Mouse (Mus musculus) kidney, postnatal 4 days (tissue): ENCODE measurements at regions not wholly inside any gene's neighbourhood (a gene's known extent, or its start where the extent isn't known, plus 50 kb on each side); places are given as distances from the start of the nearest gene placed in this dataset.

Experiments used
- DNase-seq, 2 experiments: peaks; one replicate each; pipeline ENCODE4 v3.0.0; 2021; ENCODE audit warnings: mixed read lengths in 2 of 2

DNA sequence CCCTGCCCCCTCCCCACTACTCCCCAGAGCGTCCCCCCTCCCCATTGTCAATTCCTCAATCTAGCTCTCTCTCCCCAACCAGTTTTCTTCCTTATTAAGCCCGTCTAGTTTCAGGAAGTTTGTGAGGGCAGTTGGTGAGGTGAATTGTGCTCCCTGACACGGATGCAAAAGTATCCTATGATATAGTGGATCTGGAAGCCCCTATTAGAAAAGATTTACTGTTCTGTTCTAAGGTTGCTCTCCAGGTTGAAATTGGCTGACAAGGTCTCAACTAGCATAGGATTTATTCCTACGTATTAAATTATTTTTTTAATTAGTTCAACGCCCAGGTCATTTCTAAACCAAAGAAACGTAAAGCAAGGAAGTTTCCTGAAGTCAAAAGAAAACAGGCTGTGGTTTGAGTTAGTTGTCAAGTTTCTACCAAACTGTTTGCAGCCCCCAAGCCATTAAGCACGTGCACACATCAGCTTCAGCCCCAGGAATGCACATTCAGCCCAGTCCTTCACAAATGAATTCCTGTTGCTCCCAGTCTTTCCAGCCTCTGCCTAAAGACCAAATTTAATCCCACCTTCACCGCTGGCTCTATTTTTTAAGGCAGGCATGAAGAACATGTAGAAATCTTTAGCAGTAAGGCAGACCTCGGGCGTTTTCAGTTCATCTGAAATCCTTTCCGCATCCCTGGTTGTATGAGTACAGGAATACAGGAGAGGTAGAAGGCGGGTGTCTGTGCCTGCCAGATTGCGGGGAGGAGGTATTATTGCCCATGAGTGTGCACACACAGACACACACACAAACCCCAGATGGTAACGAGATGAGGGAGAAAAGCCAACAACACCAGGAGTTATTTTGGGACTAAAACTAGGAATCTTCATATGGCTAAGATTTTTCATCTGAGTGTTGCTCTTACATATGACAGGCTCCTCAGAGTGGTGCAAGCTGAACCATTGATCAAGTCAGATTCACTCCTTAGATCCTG, 375.5 kb downstream of the Nuf2 start:
- DNase-seq = no peak

DNA sequence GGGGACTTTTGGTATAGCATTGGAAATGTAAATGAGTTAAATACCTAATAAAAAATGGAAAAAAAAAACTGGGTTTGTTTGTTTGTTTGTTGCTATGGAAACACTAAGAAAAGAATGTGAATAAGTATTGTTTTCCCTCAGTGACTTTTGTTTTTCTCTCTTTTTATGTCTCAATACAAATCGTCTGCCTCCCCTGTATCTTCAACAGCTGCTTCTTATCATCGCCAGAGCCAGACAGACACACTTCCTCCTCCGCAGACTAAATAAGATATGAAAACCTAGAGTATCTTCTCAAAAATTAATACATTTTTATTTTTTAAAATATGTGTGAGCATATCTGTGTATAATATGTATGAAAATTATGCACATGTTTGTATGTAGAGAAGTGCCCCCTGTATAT, 389.0 kb downstream of the Nuf2 start:
- no peak for DNase-seq

DNA sequence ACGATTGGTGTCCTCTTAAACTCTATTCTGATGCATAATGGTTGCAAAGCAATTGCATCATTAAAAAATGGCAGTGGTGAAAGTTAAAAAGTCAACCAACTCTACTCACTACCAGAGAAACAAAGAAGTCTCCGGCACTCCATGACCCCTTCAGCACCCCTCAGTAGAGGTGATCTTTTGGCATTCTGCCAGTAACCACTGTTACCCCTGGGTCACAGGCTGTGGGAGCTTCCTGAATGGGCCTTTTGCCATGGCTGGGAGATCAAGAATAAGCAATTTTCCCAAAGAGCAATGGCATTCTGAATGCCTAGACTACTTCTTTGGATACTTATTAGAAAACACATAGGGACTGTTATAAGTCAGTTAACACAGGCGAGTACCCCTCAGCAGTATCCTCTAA, 391.2 kb downstream of the Nuf2 start:
- peak in 1 of 2 experiments; percentile 31 for DNase-seq

DNA sequence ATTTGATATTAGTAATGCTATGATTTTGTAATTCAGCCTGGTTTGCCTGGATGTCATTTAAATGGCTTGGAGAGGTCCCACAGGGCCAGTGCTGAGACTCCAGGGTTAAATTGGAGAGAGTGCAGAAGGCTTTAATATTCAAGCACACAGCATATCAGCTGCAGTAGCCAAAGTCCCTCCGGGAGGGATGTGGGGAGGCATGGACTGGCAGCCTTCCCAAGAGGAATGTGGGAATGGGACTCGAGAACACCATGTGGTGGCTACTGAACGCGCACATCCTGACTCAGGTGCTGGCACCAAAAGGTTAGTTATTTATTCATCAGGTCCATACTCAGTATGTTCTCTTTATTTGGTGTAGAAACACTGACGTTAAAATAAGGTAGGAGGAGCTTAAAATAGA, 391.8 kb downstream of the Nuf2 start:
- DNase-seq = peak in 1 of 2 experiments; percentile 39

DNA sequence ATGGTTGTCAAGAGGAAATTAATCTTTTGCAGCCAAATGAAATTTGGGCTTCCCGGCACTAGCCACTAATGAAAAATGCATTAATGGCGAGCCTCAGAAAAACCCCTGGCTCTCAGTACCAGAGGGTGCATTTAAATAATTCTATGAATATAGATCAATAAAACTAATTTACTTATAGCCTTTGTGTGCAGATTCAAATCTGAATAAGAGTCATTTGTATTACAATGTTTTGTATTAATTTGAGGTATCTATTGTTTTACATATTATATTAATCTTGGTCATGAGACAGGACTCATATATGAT, 392.1 kb downstream of the Nuf2 start:
- no peak for DNase-seq

DNA sequence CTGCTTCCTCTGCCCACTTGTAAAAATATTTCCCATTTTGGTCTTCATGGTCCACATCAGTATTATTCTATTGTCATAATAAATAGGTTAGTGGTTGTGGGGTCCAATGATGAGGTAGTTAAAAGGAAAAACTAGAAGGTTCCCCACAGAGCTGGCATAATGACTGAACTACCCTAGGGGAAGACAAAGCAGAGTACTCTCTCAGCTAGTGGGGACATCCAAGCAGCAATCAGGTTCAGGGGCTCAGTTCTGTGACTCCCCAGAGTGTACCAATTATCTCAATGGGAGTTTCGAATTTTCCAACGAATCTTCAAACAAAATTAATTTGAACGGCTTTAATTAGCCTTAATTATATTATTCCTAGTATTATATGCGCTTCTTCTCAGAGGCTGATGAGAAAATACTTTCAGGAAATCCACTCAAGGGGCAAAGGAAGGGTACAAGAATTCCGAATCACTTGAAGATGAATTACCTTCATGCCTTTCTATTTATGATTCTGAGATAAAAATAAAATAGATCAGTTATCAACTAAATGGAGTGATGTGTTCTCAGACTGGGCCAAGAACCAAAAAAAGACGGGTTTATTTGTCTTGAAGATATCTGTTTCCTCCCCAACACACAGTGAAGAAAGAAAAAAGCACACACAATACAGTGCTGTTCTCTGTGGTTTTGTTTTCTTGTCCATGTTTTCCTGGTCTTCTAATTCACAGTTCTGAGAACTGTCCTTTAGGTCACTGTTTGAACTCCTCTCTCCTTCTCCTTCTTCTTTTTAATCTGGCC, 392.7 kb downstream of the Nuf2 start:
- no peak for DNase-seq

DNA sequence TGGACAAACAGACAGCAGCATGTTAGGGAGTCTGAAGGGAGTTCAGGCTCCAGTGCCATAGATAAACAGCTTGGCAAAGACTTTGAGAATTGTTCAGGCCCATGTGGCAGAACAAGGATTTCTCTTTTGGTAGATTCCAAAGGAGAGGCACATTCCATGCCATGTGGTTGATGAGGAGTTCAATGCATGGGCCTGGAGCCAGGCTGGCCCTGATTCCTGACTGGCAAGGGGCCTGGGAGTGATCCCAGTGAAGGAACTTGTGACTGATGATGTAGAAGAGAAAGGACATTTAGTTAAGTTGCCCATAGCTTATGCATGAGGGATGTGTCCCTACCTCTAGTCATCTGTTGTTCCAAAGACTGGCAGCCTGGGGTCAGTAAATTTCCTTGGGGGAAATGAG, 395.7 kb downstream of the Nuf2 start:
- DNase-seq = no peak

DNA sequence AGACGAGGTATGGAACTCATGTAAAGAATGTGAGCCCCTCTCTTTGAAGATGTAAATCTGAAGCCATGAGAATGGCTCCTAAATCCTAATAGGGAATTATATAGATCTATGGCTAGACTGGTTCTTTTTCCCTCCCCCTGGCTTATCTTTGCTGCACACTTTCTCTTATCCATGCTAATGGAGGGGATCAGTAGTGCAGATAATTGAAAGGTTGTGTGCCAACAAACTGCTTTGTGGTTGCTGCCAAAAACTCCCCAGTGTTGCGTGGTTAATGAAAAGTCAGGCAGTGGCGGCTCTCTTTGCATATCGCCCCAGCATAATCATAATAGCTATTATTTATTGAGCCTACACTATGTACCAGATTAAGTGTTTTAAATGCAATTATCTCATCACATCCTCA, 427.6 kb downstream of the Nuf2 start:
- no peak for DNase-seq

DNA sequence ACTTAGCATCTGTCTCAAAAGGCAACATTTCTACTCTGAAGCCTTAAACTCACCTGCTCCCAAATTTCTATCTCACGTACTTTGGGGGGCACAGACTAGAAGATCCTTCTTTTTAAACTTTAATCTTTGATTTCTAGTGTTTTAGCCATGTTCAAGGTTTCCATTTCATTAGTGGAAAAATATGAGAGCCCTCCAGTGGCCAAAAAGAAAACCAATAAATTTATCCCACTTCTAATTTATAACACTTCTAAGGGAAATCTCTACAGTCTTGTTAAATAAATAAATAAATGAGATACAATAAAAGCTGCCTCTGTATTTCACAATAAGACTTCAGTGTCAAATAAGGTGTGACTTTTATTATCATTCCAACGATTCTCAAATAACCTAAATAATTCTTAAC, 428.2 kb downstream of the Nuf2 start:
- no peak for DNase-seq

DNA sequence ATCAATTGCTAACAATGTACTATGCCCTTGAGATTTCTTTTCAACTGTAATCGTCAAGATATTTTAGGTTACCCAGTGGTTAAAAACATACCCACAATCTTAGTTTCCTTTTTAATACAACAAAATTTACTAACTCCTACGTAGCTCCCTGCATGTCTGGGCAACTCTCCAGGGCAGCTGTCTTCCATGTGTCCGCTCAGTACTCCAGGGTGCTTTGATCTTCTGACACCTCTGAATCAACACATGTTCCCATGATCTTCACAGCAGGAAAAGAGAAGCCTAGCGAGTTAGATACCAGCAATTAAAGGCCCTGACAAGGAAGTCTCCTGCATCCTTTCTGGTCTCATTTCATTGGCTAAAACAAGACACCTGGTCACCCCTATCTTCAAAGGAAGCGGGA, 432.0 kb downstream of the Nuf2 start:
- DNase-seq = peak; percentile 57 to 71

DNA sequence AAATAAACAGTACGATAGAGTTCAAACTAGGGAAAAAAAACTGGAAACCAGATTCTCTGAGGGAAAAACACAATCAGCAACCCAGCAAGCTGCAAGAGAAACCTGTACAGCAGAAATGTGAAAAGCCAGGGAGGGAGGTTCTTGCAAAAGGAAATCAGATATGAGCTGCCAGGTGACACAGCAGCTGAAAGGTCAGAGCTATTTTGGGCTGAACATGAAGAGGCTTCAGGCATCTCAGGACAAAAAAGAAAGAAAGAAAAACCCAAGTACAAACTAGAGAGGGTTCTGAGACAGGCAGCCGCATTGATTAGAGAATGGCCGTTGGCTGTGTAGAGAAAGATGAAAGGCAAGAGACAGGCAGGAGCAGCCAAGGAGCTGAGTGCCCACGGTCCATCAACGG, 434.5 kb downstream of the Nuf2 start:
- no peak for DNase-seq

DNA sequence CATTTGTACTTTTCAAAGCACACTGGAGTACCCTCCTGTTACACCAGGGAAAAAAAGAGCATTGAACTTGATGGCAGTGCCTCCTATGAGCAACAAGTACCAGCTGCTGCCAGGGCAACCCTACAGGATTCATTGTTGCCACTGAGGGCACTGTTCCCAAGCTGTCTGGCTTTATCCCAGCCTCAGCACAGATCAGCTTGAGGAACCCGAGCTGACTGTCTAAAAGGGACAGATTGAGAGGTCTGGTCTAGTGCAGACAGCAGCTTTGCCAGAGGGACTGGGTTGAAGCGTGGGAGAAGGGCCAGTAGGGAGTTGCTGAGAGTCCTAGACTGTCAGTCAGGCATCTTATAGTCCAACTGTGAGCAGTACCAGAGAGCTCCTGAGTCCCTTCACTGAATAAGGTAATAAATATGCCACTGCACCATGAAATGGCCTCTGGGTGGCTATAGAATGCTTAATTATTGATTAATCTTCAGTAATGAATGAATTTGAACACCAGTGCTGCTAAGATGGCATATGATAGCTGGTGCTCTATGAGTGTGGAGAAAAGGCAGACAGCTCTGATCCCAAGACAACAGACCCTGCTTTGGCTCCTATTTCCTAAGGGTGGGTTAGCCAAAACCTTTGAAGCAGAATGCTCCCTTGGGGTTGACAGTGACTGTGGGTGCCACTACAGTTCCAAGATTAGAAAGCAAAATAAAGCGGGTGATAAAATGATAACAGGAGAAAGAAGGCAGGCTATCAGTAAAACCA, 437.5 kb downstream of the Nuf2 start:
- no peak for DNase-seq

DNA sequence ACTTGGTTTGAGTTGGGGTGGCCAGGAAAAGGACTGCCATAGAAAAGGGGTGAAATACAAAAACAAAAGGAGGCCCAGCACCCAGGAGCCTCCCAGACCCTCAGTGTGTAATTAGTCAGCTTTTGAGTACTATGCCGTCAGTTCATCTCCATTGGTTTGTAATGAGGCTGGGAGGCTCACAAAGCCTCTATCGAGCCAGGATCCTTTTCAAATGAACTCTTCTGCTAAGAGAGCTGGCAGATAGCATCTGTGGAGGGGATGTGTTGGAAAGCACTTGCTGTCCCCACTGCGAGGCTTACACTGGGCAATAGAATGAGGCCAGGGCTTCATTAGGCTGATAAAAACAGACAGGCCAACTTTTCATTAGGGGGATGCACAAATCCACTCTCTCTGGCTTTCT, 445.2 kb downstream of the Nuf2 start:
- no peak for DNase-seq

DNA sequence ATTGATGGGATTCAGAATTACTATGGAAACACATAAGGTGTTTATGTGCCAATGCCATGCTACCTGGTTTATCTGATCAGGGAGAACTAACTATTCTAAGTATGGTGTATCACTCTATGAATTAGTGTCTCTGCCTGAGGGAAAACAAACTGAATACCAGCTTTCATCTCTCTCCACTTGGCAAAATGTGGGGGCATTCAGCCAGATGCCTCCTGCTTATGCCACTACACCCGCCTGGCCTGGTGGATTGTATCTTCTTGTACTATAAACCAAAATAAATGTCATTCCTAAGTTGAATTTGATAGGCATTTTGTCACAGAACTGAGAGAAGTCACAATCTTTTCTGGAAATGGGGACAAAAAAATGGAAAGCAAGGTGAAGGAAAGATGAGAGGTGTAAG, 450.6 kb downstream of the Nuf2 start:
- DNase-seq = no peak

DNA sequence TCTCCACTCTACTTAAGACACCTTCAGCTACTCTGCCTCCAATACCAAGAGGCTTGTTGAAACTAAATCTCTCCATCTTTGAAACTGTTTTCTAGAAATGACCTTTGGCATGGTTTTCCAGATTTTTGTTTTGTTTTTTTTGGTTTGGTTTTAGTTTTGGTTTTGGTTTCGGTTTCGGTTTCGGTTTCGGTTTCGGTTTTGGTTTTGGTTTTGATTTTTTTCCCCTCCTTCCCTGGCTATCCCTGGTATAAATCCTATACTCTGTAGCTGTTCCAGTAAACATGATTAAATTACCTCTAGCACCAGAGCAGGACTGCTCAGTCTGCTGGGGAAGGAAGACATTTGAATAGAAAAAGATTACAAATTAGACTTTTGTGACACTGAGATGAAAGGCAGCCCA, 454.0 kb downstream of the Nuf2 start:
- DNase-seq = no peak

DNA sequence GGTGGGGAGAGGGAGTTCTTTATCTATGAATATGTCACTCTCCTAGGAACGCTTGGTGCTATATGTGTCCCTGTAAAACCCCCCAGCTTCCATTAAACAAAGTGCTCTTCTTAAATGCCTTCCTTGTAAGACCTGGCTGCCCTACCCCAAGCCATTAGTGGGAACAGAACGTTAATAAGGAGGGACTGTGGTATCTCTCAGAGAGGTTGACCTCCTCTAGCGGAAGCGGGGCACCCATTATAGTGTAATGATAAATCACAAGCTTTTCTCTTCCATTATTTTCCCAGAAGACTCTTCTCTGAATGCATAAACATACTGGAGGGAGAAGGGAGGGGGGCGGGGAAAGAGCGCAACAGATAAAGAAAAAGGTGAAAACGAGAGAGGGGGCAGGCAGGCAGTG, 455.3 kb downstream of the Nuf2 start:
- DNase-seq = no peak

DNA sequence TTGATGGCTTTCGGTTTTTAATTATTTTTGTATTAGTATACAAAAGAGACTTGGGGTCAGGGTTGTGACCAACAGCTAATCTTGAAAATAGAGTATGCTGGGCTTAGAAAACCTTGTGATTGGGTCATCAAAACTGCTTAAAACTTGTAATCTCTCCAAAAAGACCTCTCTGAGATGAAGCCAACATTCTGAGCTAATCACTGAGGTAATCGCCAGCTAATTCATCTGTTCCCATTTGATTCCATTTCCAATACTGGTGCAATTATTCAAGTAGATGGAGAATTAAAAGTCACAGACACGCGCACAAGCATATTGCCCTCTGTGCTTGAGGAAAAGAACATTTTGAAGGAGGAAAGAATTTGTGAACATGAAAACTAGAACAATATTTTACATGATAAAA, 459.9 kb downstream of the Nuf2 start:
- no peak for DNase-seq

DNA sequence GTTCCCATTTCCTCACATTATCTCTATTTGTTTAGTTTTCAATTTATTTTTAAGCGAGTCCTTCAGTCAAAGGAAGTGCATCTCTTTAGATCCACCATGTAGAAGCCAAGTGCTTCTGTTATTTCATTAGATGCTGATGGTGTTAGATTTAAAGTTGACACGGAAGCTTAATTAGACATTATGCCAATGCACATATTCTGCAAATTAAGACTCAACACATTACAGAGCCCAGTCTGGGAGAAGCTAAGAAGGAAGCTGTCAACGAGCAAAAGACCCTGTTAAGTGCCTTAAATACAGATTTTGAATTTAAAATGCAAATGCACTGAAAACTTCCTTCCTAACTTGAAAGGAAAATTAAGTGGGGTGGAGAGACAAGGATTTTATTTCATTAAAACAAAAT, 461.6 kb downstream of the Nuf2 start:
- no peak for DNase-seq

DNA sequence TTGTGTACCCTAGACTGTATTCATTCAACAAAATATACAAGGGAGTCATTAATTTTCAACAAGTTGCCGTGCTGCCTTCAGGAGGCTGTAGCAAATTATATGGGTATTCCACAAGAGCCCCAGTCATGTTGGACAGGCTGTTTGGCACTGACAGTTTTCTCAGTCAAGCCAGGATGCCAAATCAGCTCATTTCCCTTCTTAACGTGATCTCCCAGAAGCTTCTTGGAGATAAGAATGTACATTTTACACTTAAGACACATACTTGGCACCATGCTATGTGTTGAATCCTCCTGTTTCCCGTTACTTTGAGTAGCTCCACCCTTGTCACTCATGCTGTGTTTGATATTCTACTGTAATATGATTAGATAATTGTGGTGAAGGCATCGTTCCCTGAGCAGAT, 464.5 kb downstream of the Nuf2 start:
- no peak for DNase-seq

DNA sequence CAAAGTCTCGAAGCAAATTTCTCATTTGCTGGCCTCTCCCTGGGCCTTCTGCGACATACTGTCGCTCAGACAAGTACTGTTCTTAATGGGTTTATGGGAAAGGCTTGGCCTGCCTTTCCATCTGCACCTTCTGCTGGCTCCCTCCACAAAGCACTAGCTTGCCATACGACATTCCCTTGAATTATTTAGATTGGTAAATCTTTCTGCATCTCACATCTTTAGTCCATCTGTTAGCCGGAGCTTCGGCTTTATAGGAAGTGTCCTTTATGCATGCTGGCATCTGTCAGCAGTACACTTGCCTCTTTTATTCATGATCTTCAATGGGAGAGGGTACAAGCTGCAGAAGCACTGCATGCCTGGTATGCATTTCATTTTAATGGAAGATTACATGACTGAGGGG, 470.6 kb downstream of the Nuf2 start:
- DNase-seq = no peak

DNA sequence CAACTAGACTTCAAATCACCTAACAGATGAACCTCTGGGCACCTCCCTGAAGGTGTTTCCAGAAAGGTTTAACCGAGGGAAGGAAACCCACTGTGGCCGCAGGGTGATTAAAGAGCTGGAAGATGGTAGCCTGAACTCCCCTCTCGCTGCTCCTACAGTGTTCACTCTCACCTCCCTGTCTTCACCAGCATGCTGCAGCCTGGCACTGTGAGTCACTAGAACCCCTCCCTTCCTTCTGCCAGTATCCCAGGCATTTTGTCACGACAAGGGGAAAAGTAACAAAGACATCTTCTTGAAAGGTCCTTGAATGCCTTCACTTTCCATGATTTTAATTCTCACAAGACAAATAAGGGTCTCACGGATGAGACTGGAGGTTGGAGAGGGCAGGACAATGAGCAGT, 471.1 kb downstream of the Nuf2 start:
- DNase-seq = no peak

DNA sequence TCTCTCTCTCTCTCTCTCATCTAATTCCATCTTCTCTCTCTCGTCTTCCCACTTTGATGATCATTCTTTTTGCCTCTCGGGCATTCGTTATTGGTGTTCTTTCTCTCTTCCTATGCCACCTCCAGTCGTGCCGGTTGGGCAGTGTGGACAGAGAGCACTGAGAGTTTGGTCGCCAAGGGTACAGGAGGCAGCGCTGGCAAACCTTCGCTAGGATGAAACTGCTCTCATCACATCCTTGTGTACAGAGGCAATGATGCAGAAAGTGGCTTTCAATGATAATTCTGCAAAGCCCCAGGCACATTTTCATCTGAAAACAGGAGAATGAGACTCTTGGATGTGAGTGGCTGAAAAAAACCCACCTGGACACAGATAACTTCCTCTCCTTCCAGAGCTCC, 479.4 kb downstream of the Nuf2 start:
- DNase-seq = no peak

DNA sequence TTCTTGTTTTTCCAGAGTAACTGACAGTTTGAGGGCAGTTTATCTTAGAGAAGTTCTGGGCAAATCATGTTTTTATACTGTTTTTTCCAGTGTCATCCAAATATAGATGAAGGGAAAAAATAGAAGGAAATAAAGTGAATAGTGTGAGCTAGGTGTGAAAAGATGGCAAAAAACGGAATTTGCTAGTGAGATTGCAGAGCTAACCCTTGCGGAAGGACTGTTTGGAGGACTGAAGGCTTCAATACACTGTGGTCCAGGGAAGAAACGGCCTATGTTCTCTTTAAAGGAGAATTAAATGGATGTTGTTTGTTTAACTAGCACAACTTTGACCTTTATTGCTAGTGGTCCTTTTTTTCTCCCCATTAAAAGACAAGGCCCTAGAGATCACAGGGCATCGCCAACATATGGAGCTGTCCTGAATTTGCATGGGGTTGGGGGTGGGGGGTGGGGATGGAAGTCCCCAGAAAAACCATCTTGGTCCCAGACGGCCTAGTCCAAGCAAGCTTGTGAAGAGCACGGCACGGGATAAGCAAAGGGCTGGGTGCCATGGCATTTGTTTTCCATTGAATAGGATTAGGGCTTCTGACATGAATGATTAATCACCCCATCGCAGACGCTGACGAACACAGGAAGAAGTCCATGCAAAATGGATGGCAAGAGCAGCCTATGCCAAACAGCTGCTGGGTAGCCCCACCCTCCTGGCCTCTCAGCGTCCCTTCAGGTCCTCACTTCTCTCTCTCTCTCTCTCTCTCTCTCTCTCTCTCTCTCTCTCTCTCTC, 480.0 kb downstream of the Nuf2 start:
- DNase-seq = peak; percentile 7 to 12
